Mouse (Mus musculus) layer of hippocampus, postnatal 14 days (tissue): ENCODE results near the gene Dzip1l. TPM values are rescaled to one million over a fixed set of nuclear protein-coding genes. Genes with fewer than 3 reads are reported as not detected.

ENCODE experiments used
- DNase-seq, 2 experiments: peaks; one replicate each; pipeline ENCODE4 v3.0.0; 2021 to 2022; ENCODE audit warnings: low spot score in 2 of 2, mixed read lengths in 1 of 2
- total RNA-seq, 2 experiments: library from RNA; stranded (reverse); gene quantifications; 2 replicates each; pipeline ENCODE4 v1.2.3; 2021

Gene Dzip1l
- total RNA-seq, 2 experiments from 2014 or later: 24.7 to 29.2 TPM

DNA sequence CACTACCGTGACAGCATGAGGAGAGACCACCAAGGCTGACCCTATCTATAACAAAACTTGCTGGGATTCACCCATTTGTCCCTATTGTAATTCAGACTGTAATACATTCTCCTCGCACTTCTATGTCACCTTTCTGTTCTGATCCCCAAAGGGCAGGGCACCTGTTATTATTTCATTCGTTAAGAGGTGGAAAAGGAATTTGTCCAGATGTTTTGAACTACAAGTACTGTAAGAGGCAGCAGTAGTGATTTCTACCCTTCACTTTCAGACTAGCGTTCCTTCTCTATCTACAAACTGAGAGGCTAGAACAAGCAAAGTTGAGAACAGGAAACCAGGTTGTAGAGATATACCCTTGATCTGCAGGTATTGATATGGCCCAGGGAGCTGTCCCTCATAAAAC, 81.0 kb downstream of the Dzip1l start:
- DNase-seq: no peak

GRCm38 (mm10) chr9:99717134-99717533, 87.8 kb downstream of the Dzip1l start, which contains the start of gene Cldn18:
Gene Cldn18, minus strand, starts transcription at chr9:99717267.
- no peak for DNase-seq

Other genes with a start within 250 kb of the Dzip1l start
- 100 to 1,000 TPM; 102 to 109 TPM for gene Mras, start 192.1 kb upstream of the Dzip1l start, total RNA-seq
- 1 to 10 TPM in 1 of 2 experiments, under 1 TPM in 1; 0.64 to 1.1 TPM for gene Nme9, start 178.0 kb upstream of the Dzip1l start, total RNA-seq
- gene Armc8, start 60.6 kb upstream of the Dzip1l start, total RNA-seq: 10 to 100 TPM; 53.3 to 53.7 TPM
- gene Dbr1, start 53.7 kb upstream of the Dzip1l start, total RNA-seq: 10 to 100 TPM; 10.4 to 13.5 TPM
- not detected for gene A4gnt, start 17.0 kb upstream of the Dzip1l start, total RNA-seq
- not detected for gene Cldn18, start 87.8 kb downstream of the Dzip1l start, total RNA-seq
- gene Sox14, start 246.7 kb downstream of the Dzip1l start, total RNA-seq: under 1 TPM in 1 of 2 experiments, not detected in 1; 0.91 TPM